Mouse (Mus musculus) thymus, postnatal 0 days (tissue): Measurements from ENCODE around the gene Pkp1. TPM values are rescaled to one million over a fixed set of nuclear protein-coding genes. Genes with fewer than 3 reads are reported as not detected.
A peak's percentile ranks its signal among the peaks of the same experiment; 100 is the strongest.

Experiments
- DNase-seq: peaks from one replicate; pipeline ENCODE4 v3.0.0-alpha.2; 2015; ENCODE audit warnings: low spot score
- polyA plus RNA-seq: library from polyadenylated mRNA; unstranded; fragments of >200 nt; fragmentation: Nextera tagmentation; extraction: Ambion mirVana; gene quantifications from 2 replicates; pipeline ENCODE4 v1.2.1, GENCODE M21; 2015

Pkp1 gene
- polyA plus RNA-seq, 1 experiment from 2014 or later = 6.5 TPM

- no peak for DNase-seq
Observed at GRCm38 (mm10) chr1:135909381-135909780, 9.6 kb downstream of the Pkp1 start.

GRCm38 (mm10) chr1:135906736-135907135 is 12.3 kb downstream of the Pkp1 start:
- no peak for DNase-seq

- no peak for DNase-seq
Observed at GRCm38 (mm10) chr1:135899991-135900515, 19.0 kb downstream of the Pkp1 start.

- DNase-seq = no peak
Observed at GRCm38 (mm10) chr1:135899295-135899694, 19.7 kb downstream of the Pkp1 start.

GRCm38 (mm10) chr1:135895367-135895766 is 23.6 kb downstream of the Pkp1 start:
- no peak for DNase-seq

GRCm38 (mm10) chr1:135893377-135893776 is 25.6 kb downstream of the Pkp1 start:
- DNase-seq = no peak

GRCm38 (mm10) chr1:135892764-135893163 is 26.2 kb downstream of the Pkp1 start:
- no peak for DNase-seq

GRCm38 (mm10) chr1:135892233-135892632 is 26.8 kb downstream of the Pkp1 start:
- DNase-seq = no peak

GRCm38 (mm10) chr1:135891424-135892216 is 27.4 kb downstream of the Pkp1 start:
- DNase-seq = no peak

GRCm38 (mm10) chr1:135889461-135890185 is 29.4 kb downstream of the Pkp1 start:
- no peak for DNase-seq

GRCm38 (mm10) chr1:135882385-135883109 is 36.5 kb downstream of the Pkp1 start:
- DNase-seq = peak; percentile 70

GRCm38 (mm10) chr1:135877248-135877647 is 41.8 kb downstream of the Pkp1 start:
- no peak for DNase-seq

GRCm38 (mm10) chr1:135872991-135873390 is 46.0 kb downstream of the Pkp1 start:
- no peak for DNase-seq

- no peak for DNase-seq
Observed at GRCm38 (mm10) chr1:135868570-135868969, 50.4 kb downstream of the Pkp1 start.

- peak; percentile 57 for DNase-seq
Observed at GRCm38 (mm10) chr1:135865518-135866194, 53.4 kb downstream of the Pkp1 start.

- no peak for DNase-seq
Observed at GRCm38 (mm10) chr1:135864830-135865229, 54.2 kb downstream of the Pkp1 start.

- DNase-seq = no peak
Observed at GRCm38 (mm10) chr1:135863786-135864335, 55.1 kb downstream of the Pkp1 start.

GRCm38 (mm10) chr1:135862561-135862960 is 56.4 kb downstream of the Pkp1 start:
- no peak for DNase-seq

GRCm38 (mm10) chr1:135861980-135862552 is 56.9 kb downstream of the Pkp1 start:
- no peak for DNase-seq

GRCm38 (mm10) chr1:135861091-135861490 is 57.9 kb downstream of the Pkp1 start:
- DNase-seq = no peak
